Mouse (Mus musculus) erythroblast, embryonic 14.5 days (primary cell): ENCODE data around the gene Trim46. TPM values are rescaled to one million over a fixed set of nuclear protein-coding genes. Genes with fewer than 3 reads are reported as not detected.

Source experiments
- H3K27me3 ChIP-seq: 2 replicates; pipeline ENCODE4 v1.6.1; 2012; ENCODE audit warnings: inconsistent platforms; ENCODE audit not compliant: control insufficient read depth
- H3K36me3 ChIP-seq: 2 replicates; pipeline ENCODE4 v1.6.1; 2012; ENCODE audit warnings: mild to moderate bottlenecking, inconsistent platforms; ENCODE audit not compliant: control insufficient read depth
- H3K4me1 ChIP-seq: 2 replicates; pipeline ENCODE4 v1.6.1; 2012; ENCODE audit warnings: inconsistent platforms; ENCODE audit not compliant: control insufficient read depth
- H3K4me3 ChIP-seq: replicated peaks from 2 replicates; pipeline ENCODE3; 2012; ENCODE audit warnings: moderate library complexity, mild to moderate bottlenecking, inconsistent platforms
- H3K9me3 ChIP-seq: 2 replicates; pipeline ENCODE4 v1.6.1; 2012; ENCODE audit warnings: low read length, inconsistent platforms, mixed read lengths; ENCODE audit not compliant: control insufficient read depth
- GATA1 ChIP-seq: IDR thresholded peaks from 2 replicates; pipeline ENCODE4 v1.6.1; 2012; ENCODE audit warnings: low read length, inconsistent platforms, mixed read lengths
- TAL1 ChIP-seq: IDR thresholded peaks from 3 replicates; pipeline ENCODE4 v1.6.1; 2012; ENCODE audit warnings: low read length, inconsistent platforms, mixed read lengths
- polyA plus RNA-seq: library from polyadenylated mRNA; stranded (reverse); fragments of >175 nt; gene quantifications from 2 replicates; pipeline ENCODE4 v1.2.3, GENCODE M21; 2012

Trim46 gene
- polyA plus RNA-seq, 1 experiment: 0.02 TPM

DNA sequence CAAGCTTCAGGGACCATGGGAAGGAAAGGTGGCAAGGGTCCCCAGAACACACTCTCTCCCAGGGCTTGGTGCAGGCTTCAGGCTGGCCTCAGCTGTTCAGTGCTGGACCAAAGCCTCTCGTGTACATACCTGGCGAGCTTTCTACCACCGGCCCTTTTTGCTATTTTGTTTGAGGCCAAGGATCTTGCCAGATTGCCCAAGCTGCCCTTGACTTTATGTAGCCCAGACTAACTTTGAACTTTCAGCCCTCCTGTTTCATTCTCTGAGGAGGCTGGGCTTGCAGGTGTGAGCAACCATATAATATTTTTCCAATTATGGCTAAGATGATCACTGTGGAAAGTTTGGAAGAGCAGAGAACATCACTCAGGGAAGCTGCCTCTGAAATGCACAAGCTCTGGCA, 38.2 kb upstream of the Trim46 start:
- peaks cover 5% of the 10 kb centered on the region for H3K4me1 ChIP-seq
- H3K36me3 ChIP-seq: no peaks in the 10 kb centered on the region
- H3K9me3 ChIP-seq: no peaks in the 10 kb centered on the region; the same call in 1 of the 2 replicates
- no peak overlapping the region for H3K4me3 ChIP-seq
- H3K27me3 ChIP-seq: peaks cover 57% of the 10 kb centered on the region
- TF ChIP-seq GATA1: no peak

DNA sequence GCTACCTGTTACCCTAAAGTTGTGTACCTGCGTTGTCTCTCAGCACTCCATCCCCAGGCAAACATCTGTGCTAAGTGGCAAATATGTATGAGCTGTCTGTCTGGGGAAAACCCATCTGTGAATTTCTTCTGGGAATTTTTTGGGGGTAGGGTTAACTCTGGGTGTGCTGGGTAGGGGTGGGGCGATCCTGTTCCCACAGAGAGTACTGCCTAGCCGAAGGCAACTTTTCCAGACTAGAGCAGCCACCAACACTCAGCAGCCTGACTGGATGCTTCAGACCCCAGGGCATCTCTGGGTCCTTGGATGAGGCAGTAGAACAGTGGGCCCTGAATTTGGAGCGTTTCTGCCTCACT, 36.2 kb upstream of the Trim46 start:
- no peaks in the 10 kb centered on the region for H3K36me3 ChIP-seq
- no peak overlapping the region for H3K4me3 ChIP-seq
- peaks cover 70% of the 10 kb centered on the region for H3K27me3 ChIP-seq
- H3K9me3 ChIP-seq: no peaks in the 10 kb centered on the region; the same call in 1 of the 2 replicates
- H3K4me1 ChIP-seq: peaks cover 6% of the 10 kb centered on the region
- TF ChIP-seq GATA1 (no peak), TAL1 (no peak)

DNA sequence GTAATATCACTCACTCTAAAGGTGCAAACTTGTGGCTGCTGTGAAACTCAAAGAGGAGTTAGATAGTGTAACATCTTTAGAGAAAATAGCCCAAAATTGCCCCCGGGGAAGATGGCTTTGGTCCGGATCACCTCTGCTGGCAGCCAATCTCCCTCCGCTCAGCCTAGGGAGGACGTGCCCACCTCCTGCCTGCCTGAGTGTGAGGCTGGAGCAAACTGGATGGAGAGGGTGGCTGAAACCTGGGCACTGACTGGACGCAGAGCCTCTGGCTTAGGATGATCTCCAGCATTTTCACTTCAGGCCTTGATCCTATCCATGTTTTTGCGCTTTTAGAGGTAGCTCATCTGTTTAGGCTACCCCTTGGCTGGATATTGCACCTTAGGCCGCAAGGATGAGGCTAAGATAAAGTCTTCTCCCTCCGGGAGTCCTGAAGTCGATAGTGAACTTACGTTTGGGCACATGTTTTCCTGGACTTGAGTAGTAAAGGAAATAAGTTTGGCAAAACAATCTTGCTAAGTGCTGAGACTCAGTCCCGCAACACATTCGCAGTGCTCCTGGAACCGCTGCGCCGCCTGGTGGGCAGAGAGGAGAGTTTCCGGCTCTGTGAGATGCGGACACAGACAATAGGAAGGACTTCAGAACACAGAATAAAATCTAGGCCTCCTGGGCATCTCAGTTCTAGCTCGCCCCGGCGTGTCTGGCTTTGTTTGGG, 35.6 kb upstream of the Trim46 start:
- H3K9me3 ChIP-seq: no peaks in the 10 kb centered on the region; the same call in 1 of the 2 replicates
- TF ChIP-seq TAL1: no peak
- no peak for TF ChIP-seq GATA1
- peaks cover 75% of the 10 kb centered on the region for H3K27me3 ChIP-seq
- H3K4me3 ChIP-seq: no peak overlapping the region
- peaks cover 6% of the 10 kb centered on the region for H3K4me1 ChIP-seq
- H3K36me3 ChIP-seq: no peaks in the 10 kb centered on the region

DNA sequence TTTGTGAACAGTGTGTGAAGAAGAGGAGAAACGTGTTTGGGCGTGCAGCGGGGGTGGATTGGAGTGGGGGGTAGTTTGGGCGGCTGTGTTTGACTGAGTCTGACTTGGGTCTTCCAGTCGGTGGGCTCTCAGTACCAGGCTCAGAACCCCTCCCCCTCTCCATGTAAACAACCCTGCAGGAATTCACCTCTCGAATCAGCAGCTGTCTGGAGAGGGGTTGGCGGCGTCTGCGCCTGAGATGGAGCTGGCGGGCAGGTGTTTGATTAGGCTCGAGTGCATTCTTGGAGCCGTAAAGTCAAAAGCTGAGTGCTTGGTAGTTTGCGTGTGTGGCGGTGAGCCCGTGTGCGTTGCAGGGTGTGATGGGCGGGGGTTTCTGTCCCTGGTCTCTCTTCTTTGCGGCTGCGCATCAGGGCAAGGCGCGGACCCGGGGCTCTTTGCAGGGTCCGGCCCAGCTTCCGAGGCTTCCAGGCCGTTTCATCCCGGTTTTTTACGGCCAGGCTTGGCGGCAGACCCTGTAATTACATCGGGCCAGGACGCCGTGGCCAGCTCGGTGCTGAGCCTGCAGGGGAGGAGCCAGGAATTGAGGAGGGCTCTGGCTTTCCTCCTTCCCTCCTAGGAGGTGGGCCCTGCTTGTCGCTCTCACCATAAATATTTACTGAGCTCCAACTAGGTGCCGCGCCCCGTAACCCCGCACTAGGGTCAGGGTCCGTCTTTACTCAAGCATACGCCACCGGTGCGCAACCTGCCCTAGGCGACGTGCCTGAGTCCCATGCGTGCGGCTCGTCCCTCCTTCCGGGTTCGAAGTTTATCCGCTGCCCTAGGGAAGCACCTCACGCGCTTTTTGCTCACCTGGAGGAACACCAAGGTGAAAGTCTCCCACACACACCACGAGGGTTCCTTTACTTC, 34.8 kb upstream of the Trim46 start, which contains the start of gene Efna1:
Gene Efna1, minus strand, starts transcription at position 537 of the 906 bp plus-strand sequence.
- peaks cover 6% of the 10 kb centered on the region for H3K4me1 ChIP-seq
- TF ChIP-seq TAL1: no peak
- TF ChIP-seq GATA1: no peak
- peak within 1 kb of the TSS; percentile 28 for H3K4me3 ChIP-seq
- no peaks in the 10 kb centered on the region; the same call in 1 of the 2 replicates for H3K9me3 ChIP-seq
- no peaks in the 10 kb centered on the region for H3K36me3 ChIP-seq
- H3K27me3 ChIP-seq: peaks cover 81% of the 10 kb centered on the region

DNA sequence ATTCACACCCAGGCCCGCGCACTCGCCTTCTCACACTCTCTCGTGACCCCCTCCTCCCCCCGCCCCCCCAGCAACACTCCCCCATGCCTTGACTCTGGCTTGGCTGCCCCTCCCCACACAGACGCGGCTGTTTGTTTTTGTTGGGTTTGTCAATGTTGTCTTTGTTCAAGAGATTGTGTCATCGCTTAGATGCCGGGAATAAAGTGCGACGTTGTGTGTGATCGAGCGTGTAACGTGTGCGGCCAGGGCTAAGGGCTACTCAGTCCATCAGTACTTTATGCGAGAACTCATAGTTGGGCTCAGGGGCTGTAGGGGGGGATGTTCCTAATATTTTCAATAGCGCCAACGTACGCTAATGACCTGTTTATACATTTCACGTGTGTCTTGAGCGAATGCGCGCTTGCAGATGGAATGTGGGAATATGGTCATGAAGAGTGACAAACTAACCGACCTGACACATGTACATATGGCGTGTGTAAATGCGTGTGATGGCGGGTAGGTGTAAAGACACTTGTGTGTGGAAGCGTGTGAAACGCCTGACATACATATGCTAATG, 34.0 kb upstream of the Trim46 start:
- H3K9me3 ChIP-seq: no peaks in the 10 kb centered on the region; the same call in 1 of the 2 replicates
- H3K4me3 ChIP-seq: peak overlapping the region; percentile 13
- H3K36me3 ChIP-seq: no peaks in the 10 kb centered on the region
- H3K27me3 ChIP-seq: peaks cover 77% of the 10 kb centered on the region
- no peak for TF ChIP-seq GATA1
- TF ChIP-seq TAL1: no peak
- peaks cover 6% of the 10 kb centered on the region for H3K4me1 ChIP-seq

DNA sequence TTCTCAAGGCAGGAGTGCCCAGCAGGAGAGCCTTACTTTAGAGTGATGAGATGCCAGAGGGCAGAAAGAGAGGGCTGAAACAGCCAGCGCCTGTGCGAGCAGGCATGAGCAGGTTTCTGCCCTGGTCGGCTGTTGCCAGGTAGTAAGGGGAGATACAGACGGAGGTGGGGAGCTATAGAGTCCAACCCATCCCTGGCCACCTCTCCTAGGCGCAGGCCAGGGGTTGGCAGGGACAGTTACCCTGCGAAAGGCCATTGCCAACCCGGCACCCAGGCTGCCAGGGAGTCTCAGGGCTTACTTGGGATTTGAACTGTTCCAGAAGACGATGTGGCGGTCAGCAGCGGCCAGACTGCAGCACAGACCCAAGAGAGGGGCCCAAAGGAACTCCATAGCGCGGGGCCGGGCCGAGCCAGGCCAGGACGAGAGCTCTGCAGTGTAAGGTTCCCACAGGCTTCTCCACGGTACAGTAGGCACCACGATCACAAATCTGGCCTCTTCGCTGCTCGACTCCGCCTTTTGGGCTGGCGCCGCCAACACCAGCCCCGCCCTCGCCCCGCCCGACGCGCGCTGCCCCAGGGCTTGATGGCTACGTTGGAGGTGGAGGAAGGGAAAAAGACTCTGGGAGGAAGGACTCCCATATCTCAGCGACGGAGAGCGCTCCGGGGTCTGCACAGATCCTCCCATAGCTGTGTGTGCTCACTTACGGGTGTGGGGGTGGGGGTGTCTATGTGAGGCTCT, 33.2 kb upstream of the Trim46 start:
- TF ChIP-seq TAL1 (no peak), GATA1 (no peak)
- H3K27me3 ChIP-seq: peaks cover 71% of the 10 kb centered on the region
- H3K9me3 ChIP-seq: no peaks in the 10 kb centered on the region; the same call in 1 of the 2 replicates
- H3K4me1 ChIP-seq: peaks cover 6% of the 10 kb centered on the region
- no peaks in the 10 kb centered on the region for H3K36me3 ChIP-seq
- H3K4me3 ChIP-seq: peak overlapping the region; percentile 48

DNA sequence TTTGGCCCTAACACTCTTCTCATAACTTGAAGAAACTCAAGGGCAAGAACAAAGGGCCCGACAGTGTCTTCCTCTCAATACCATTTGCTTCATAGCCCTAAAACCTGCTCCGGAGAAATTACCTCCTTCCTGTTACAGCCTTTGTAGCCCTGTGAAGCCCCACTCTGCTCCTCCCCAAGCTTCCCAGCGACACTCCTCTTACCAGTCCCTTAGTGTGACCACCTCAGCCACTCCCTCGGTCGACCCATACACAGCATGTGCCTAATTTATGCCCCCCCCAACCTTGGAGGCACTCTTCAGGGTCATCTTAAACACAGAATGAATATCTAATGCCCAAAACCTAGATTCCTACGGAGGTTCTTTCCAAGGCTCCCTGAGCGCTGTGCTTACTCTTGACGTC, 32.5 kb upstream of the Trim46 start:
- no peaks in the 10 kb centered on the region for H3K36me3 ChIP-seq
- H3K4me1 ChIP-seq: peaks cover 6% of the 10 kb centered on the region
- H3K9me3 ChIP-seq: no peaks in the 10 kb centered on the region; the same call in 1 of the 2 replicates
- peaks cover 69% of the 10 kb centered on the region for H3K27me3 ChIP-seq
- no peak for TF ChIP-seq GATA1
- no peak for TF ChIP-seq TAL1
- no peak overlapping the region for H3K4me3 ChIP-seq

DNA sequence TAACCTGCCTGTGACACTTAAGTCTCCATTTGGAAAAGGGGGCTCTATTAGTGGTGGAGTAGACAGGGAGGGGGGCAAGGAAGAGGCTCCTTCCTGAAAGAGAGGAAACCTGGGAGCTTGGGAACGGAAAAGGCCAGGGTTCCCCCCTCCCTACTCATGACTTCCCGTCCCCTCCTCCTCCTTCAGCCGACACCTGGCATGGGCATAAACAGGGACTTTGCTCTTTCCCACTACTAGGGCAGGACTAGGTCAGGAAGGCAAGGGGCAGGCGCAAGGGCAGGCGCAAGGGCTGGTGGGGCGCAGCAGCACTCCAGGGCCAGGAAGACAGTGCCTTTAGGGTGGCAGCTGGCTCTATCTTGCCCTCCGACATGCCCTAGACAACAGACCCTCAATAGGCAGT, 32.0 kb upstream of the Trim46 start:
- Histone ChIP-seq H3K4me3 (no peak overlapping the region), H3K4me1 (peaks cover 6% of the 10 kb centered on the region), H3K36me3 (no peaks in the 10 kb centered on the region), H3K9me3 (no peaks in the 10 kb centered on the region; the same call in 1 of the 2 replicates), H3K27me3 (peaks cover 69% of the 10 kb centered on the region)
- TF ChIP-seq GATA1 (no peak), TAL1 (no peak)
